Mouse (Mus musculus): Measurements from ENCODE around the gene Tctn1. TPM values are rescaled to one million over a fixed set of nuclear protein-coding genes. Genes with fewer than 3 reads are reported as not detected.

The Tctn1 gene
- polyA plus RNA-seq, 1 experiment from 2014 or later = 1.9 TPM

GRCm38 (mm10) chr5:122247934-122248333, 16.3 kb downstream of the Tctn1 start:
- no peak overlapping the region for H3K27ac ChIP-seq (ENCODE audit: low read depth, low read length)
- TF ChIP-seq CTCF (IDR thresholded peaks at IDR 0.05; ENCODE audit: low read depth) = no peak
- H3K27me3 ChIP-seq (replicated peaks; ENCODE audit: control insufficient read depth, insufficient read depth, low read length) = no peaks in the 10 kb centered on the region
- peaks cover 22% of the 10 kb centered on the region; the same call in 1 of the 2 replicates for H3K36me3 ChIP-seq (ENCODE audit: control insufficient read depth, insufficient read depth)
- H3K4me1 ChIP-seq (replicated peaks; ENCODE audit: control insufficient read depth, insufficient read depth, low read length) = no peaks in the 10 kb centered on the region
- ATAC-seq = no peak
- H3K9ac ChIP-seq (ENCODE audit: low read depth, low read length) = no peak overlapping the region
- no peaks in the 10 kb centered on the region for H3K9me3 ChIP-seq (ENCODE audit: control insufficient read depth)
- WGBS = 94% methylated on average over 7 of the region's 7 CpGs
- no peak overlapping the region for H3K4me2 ChIP-seq (replicated peaks; ENCODE audit: low read depth)
- no peak overlapping the region for H3K4me3 ChIP-seq (ENCODE audit: low read depth, low read length)

GRCm38 (mm10) chr5:122247529-122247928, 16.7 kb downstream of the Tctn1 start:
- ATAC-seq = no peak
- 90% methylated on average over 11 of the region's 11 CpGs for WGBS
- H3K27me3 ChIP-seq (replicated peaks; ENCODE audit: control insufficient read depth, insufficient read depth, low read length) = no peaks in the 10 kb centered on the region

DNA sequence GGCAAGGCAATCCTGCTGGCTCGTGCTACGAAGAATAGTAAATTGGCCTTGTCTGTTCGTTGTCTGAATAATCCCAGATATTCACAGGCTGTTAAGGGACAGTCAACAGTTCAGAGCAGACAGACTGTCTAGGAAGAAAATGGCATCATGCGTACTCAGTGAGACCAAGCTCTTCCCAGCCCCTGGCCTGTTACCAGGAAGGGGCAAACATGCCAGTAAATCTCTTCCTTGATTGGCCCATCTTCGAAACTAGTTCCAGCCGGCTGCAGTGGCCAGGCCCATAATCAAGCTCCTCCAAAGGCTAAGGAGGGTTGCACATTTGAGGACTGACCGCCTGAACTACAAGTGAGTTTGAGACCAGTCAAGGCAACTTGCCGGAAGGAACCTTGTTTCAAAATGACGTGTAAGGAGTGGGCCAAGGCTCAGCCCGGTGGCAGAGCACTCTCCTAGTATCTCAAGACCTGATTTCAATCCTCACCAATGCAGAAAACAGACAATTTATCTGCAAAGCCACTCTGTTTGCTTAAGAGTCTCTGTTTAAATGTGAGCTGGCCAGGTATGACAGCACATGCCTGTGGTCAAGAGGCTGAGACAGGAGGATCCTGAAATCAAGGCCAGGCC, 17.6 kb downstream of the Tctn1 start:
- Histone ChIP-seq H3K36me3 (ENCODE audit: control insufficient read depth, insufficient read depth) (peaks cover 24% of the 10 kb centered on the region; the same call in 1 of the 2 replicates), H3K4me3 (ENCODE audit: low read depth, low read length) (no peak overlapping the region), H3K27me3 (replicated peaks; ENCODE audit: control insufficient read depth, insufficient read depth, low read length) (no peaks in the 10 kb centered on the region), H3K27ac (ENCODE audit: low read depth, low read length) (no peak overlapping the region), H3K4me1 (replicated peaks; ENCODE audit: control insufficient read depth, insufficient read depth, low read length) (no peaks in the 10 kb centered on the region), H3K4me2 (replicated peaks; ENCODE audit: low read depth) (no peak overlapping the region), H3K9me3 (ENCODE audit: control insufficient read depth) (no peaks in the 10 kb centered on the region), H3K9ac (ENCODE audit: low read depth, low read length) (no peak overlapping the region)
- TF ChIP-seq CTCF (IDR thresholded peaks at IDR 0.05; ENCODE audit: low read depth) = no peak
- WGBS = 87% methylated on average over 10 of the region's 10 CpGs
- no peak for ATAC-seq

More at GRCm38 (mm10) chr5:122247529-122247928, 16.7 kb downstream of the Tctn1 start:
- peaks cover 22% of the 10 kb centered on the region; the same call in 1 of the 2 replicates for H3K36me3 ChIP-seq (ENCODE audit: control insufficient read depth, insufficient read depth)
- TF ChIP-seq CTCF (IDR thresholded peaks at IDR 0.05; ENCODE audit: low read depth) = no peak
- no peak overlapping the region for H3K27ac ChIP-seq (ENCODE audit: low read depth, low read length)
- H3K4me1 ChIP-seq (replicated peaks; ENCODE audit: control insufficient read depth, insufficient read depth, low read length) = no peaks in the 10 kb centered on the region
- no peak overlapping the region for H3K4me2 ChIP-seq (replicated peaks; ENCODE audit: low read depth)
- H3K9ac ChIP-seq (ENCODE audit: low read depth, low read length) = no peak overlapping the region
- no peak overlapping the region for H3K4me3 ChIP-seq (ENCODE audit: low read depth, low read length)
- H3K9me3 ChIP-seq (ENCODE audit: control insufficient read depth) = no peaks in the 10 kb centered on the region

GRCm38 (mm10) chr5:122245186-122245585, 19.1 kb downstream of the Tctn1 start:
- no peak for TF ChIP-seq CTCF (IDR thresholded peaks at IDR 0.05; ENCODE audit: low read depth)
- H3K4me1 ChIP-seq (replicated peaks; ENCODE audit: control insufficient read depth, insufficient read depth, low read length) = no peaks in the 10 kb centered on the region
- ATAC-seq = no peak
- no peak overlapping the region for H3K27ac ChIP-seq (ENCODE audit: low read depth, low read length)
- WGBS = 70% methylated on average over 3 of the region's 3 CpGs
- peaks cover 29% of the 10 kb centered on the region; the same call in 1 of the 2 replicates for H3K36me3 ChIP-seq (ENCODE audit: control insufficient read depth, insufficient read depth)
- no peak overlapping the region for H3K9ac ChIP-seq (ENCODE audit: low read depth, low read length)
- no peaks in the 10 kb centered on the region for H3K27me3 ChIP-seq (replicated peaks; ENCODE audit: control insufficient read depth, insufficient read depth, low read length)
- H3K9me3 ChIP-seq (ENCODE audit: control insufficient read depth) = no peaks in the 10 kb centered on the region
- H3K4me3 ChIP-seq (ENCODE audit: low read depth, low read length) = no peak overlapping the region
- no peak overlapping the region for H3K4me2 ChIP-seq (replicated peaks; ENCODE audit: low read depth)

DNA sequence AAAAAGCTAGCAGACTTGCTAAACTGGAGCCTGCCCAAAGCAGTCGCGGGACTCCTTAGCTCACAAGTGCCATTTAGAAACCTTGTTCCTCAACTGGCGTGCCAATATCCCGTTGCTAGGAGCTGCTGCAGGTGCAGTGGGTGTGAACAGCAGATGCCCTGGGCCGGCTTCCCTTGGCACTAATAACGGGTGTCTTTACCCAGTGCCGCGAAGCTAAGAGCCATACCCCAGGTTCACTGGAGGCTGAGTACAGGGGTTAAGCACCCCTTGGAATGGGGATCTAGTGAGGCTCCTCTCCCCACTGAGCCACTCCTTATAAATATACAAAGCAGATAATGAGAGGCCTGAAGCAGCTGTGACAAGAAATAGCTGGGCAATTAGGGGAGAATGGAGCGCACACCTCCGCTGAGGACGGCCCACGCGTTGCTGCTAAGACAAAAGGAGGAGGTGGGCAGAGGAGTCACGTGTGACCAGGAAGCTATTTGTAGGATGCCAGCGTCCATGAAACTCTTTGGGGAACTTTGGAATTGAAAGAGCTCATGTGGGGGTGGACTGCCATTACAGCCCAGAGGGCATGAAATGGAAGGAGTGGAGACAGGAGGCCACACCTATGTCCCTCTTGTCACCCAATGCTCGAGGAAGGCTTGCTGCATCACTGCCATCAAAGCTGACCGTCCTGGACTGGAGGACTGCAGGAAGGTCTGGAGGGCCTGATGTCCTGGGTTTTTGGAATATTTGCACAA, 20.3 kb downstream of the Tctn1 start:
- Histone ChIP-seq H3K4me2 (replicated peaks; ENCODE audit: low read depth) (no peak overlapping the region), H3K9me3 (ENCODE audit: control insufficient read depth) (no peaks in the 10 kb centered on the region), H3K9ac (ENCODE audit: low read depth, low read length) (no peak overlapping the region), H3K27ac (ENCODE audit: low read depth, low read length) (no peak overlapping the region), H3K27me3 (replicated peaks; ENCODE audit: control insufficient read depth, insufficient read depth, low read length) (no peaks in the 10 kb centered on the region), H3K4me3 (ENCODE audit: low read depth, low read length) (no peak overlapping the region), H3K36me3 (ENCODE audit: control insufficient read depth, insufficient read depth) (peaks cover 30% of the 10 kb centered on the region; the same call in 1 of the 2 replicates), H3K4me1 (replicated peaks; ENCODE audit: control insufficient read depth, insufficient read depth, low read length) (no peaks in the 10 kb centered on the region)
- no peak for ATAC-seq
- TF ChIP-seq CTCF (IDR thresholded peaks at IDR 0.05; ENCODE audit: low read depth) = no peak
- WGBS = 79% methylated on average over 17 of the region's 17 CpGs

DNA sequence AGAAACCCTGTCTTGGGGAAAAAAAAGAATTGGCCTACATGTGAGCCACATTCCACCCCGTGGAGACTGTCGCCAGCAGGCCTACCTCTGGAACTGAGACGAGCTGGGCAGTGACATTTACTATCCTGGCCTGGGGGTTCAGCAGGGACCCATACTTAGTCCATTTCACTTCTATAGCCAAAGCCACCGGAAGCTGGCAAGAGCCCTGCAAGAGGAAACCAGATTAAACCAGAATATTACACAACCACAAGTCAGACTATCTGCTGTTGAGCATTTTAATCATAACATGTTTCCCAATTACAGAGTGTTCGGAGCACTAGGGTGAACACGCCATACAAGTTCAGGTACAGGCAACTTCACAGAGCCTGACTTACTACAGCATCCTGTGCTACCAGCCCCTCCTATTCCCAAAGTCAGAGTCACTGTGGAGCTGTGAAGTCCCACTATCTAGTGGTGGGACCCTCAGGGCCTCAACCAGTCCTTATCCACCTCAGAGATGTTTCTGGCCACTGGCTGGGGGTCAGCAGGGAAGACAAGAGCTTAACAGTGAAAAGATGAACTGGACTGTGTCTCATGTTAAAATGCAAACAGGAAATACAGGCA, 21.6 kb downstream of the Tctn1 start:
- no peaks in the 10 kb centered on the region for H3K9me3 ChIP-seq (ENCODE audit: control insufficient read depth)
- no peak overlapping the region for H3K27ac ChIP-seq (ENCODE audit: low read depth, low read length)
- H3K4me1 ChIP-seq (replicated peaks; ENCODE audit: control insufficient read depth, insufficient read depth, low read length) = no peaks in the 10 kb centered on the region
- H3K4me3 ChIP-seq (ENCODE audit: low read depth, low read length) = no peak overlapping the region
- 88% methylated on average over 6 of the region's 6 CpGs for WGBS
- TF ChIP-seq CTCF (IDR thresholded peaks at IDR 0.05; ENCODE audit: low read depth) = no peak
- H3K27me3 ChIP-seq (replicated peaks; ENCODE audit: control insufficient read depth, insufficient read depth, low read length) = no peaks in the 10 kb centered on the region
- H3K9ac ChIP-seq (ENCODE audit: low read depth, low read length) = no peak overlapping the region
- H3K36me3 ChIP-seq (ENCODE audit: control insufficient read depth, insufficient read depth) = peaks cover 19% of the 10 kb centered on the region; the same call in 1 of the 2 replicates
- ATAC-seq = no peak
- no peak overlapping the region for H3K4me2 ChIP-seq (replicated peaks; ENCODE audit: low read depth)
